Mouse (Mus musculus): ENCODE results near the gene Dock4. TPM values are rescaled to one million over a fixed set of nuclear protein-coding genes. Genes with fewer than 3 reads are reported as not detected.
"Not testable (repeated sequence)": the region's sequence is repeated elsewhere in the genome, so short reads cannot be mapped to it uniquely, and the experiment has no call there.

Gene Dock4
- total and polyA plus RNA-seq, 3 experiments = 4.3 to 15.5 (median 14.5) TPM

DNA sequence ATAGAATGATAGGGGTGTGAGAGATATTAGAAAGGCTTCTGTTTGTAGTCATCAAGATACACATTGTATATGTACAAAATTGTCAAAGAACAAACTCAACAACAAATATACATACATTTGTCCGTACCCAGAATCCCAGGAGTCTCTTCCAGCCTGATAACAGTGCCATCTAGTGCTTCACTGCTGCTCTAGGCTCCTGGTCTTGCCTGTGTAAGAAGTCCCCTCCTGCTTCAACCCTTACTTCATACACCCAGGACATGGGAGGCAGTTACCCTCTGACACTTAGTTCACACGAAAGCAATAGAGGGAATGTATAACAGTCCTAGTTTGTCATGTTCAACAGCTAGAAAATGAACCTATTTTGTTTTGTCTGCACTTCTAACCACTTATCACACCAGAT is 378.5 kb downstream of the Dock4 start:
- DNase-seq = no peak

- no peak for DNase-seq
Observed at GRCm38 (mm10) chr12:40825935-40826460, 380.2 kb downstream of the Dock4 start.

- no peak for DNase-seq
Observed at GRCm38 (mm10) chr12:40826491-40826890, 380.7 kb downstream of the Dock4 start.

- DNase-seq = no peak
Observed at GRCm38 (mm10) chr12:40828025-40828424, 382.3 kb downstream of the Dock4 start.

- no peak for DNase-seq
Observed at GRCm38 (mm10) chr12:40829269-40829668, 383.5 kb downstream of the Dock4 start.

DNA sequence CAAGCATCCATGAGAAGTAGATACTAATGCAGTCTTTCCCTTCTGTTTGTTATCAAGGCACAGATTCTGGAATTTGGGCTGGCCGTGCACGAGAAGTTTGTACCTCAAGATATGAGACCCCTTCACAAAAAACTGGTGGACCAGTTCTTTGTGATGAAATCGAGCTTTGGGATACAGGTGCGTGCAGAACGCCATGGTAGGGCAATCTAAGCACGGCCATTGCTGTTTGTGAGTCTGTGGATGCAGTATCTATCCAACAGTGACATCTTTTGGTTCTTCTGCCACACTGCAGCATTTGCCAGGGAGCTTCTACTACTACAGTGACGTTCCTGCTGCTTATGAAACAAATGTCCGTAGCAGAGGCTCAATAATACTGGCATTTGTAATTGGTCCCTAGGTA is 386.4 kb downstream of the Dock4 start:
- peak; percentile 13 for DNase-seq

DNA sequence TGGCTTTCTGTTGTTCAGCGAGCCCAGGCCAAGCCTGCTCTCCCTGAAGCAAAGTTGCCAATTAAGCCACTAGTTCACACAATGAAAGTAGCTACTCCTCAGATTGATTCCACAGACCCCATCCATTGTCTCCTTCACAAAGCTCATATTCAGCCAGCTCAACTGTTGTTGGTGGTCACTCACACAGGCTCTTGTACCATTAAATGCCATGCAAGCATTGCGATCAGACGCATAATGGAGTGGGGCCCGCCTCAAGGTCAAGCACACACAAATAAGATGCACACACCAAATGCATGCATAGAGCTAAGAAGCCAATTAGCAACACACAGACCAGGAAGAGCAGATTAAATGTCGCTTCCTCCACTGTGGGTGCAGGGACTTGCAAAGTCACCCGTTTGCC is 391.2 kb downstream of the Dock4 start:
- no peak for DNase-seq

DNA sequence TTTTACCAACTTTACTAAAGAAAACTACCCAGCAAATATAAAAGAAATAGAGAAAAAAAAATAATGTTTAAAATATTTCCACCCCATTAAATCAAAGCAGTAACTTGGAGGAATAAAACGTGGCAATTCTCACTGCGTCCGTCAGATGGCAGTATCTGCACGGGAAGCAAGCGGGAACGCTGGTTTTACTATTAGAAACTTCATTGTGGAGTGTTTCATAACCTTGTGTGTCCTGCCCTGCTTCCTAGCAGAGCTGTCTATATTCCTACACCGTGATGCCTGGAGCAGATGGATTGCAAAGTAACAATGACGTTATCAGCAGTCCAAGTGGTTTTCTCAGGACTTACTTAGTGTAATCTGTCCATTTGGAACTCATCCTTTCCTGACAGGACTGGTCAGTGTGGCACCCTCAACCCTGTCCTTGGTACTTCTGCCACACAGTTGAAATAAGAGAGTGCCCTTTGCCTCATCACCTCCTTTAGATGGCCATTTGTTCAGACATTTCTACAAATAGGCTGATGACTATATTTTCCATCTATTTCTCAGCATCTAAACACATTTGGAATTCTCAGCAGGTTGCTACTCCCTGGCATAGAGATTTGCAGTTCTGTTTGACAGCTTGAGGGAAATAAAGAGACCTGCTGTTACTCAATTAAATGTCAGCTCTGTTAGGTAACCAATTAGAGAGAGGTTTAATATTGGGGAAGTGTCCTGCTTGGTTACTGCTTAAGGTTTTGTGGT is 392.0 kb downstream of the Dock4 start:
- peak; percentile 59 for DNase-seq

DNA sequence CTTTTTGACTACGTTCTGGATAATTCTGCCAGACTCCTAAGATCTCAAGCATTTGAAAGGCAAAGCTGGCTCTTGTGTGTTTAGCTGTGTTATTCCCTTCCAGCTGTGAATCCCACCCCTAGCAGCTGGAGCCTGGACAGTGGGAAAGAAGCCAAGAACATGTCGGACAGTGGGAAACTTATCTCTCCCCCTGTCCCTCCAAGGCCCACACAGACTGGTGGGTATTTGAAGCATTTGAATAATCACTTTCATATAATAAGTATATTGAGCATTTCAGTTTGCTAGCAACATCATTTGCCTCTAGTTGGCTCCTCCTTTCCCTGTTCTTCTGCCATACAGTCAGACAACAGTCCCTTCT is 392.6 kb downstream of the Dock4 start:
- DNase-seq = no peak

DNA sequence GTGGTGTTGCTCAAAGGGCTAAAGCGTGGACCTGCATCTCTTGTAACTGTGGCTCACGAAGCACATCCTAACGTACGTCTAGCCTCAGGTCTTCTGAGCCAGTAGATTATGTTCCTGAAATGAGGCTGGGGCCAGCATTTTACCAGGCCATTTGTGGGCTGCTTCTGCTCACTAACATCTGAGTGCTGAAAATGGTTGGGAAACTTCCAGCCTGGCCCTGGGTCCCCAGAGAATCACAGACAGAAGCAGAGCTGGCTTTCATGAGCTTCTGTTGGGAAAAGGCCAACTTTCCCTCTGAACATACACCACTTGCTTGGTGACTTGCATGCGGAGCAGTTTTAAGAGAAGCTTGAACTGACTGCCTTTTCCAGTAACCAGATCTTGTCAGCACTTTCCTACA is 393.2 kb downstream of the Dock4 start:
- DNase-seq = no peak

DNA sequence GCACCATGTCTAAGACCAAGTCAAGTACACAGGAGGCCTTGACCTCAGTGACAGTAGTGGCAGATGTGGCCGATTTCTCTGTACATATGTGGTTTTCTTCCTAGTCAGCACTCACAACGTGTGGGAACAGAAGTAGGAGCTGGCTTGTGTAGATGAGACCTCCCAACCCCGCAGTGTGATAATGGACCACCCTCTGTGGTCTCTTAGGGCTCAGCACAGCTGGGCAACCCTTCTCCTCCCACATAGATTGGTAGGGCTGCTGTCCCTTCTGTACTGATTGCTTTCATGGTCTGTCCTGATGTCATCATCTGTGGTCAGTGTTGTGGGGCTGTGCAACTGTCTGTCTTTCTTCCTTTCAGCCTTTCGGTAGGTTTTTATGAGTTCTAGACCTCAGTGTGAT is 394.1 kb downstream of the Dock4 start:
- no peak for DNase-seq

DNA sequence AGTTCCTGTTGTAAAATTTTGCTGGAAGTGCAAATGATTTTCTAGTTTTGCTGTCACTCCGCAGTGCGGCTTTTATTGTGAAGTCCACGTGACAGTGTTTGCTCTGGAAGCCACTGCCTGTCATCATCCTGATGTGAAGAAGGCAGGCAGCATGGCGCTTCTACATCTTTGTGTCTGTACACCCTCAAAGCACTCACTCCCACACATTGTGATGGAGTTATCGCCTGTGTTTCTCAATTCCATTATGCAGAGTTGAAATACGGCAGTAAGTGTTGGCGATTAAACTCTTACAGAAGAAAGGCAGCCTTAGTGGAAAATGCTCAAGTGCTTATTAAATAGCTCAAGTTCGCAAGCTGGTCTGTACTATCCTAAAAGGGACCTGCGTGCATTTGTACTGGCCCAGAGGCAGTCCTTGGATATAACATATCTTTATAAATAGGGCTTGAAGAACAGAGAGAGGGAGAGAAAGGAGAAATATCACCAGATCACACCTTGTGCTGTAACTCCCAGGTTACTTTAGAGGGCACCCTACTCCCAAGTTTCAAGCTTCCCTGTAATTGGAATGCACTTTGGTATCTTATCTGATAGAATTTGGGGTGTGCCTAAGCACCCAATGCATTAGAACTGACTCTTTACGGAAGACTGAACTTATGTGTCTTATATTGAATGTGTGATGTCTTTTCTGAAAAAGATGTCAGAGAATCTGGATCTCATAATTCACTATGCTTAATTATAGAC is 396.7 kb downstream of the Dock4 start:
- DNase-seq = no peak

DNA sequence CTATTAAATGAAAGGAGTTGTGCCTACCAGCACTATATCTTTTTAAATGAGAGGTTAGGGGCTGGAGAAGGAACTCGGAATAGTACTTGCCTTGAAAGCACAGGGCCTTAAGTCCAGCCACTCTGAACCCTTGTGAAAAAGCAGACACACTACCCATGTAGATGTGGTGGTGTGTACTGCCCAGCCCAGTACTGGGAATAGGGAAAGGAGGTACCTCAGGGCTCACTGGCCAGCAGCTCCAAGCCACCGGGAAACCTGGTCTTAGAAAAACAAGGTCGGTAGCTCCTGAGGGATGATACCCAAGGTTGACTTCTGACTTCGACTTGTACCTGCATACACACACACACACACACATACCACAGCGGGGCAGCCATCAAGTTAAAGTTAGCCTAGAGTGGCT is 397.2 kb downstream of the Dock4 start:
- no peak for DNase-seq

DNA sequence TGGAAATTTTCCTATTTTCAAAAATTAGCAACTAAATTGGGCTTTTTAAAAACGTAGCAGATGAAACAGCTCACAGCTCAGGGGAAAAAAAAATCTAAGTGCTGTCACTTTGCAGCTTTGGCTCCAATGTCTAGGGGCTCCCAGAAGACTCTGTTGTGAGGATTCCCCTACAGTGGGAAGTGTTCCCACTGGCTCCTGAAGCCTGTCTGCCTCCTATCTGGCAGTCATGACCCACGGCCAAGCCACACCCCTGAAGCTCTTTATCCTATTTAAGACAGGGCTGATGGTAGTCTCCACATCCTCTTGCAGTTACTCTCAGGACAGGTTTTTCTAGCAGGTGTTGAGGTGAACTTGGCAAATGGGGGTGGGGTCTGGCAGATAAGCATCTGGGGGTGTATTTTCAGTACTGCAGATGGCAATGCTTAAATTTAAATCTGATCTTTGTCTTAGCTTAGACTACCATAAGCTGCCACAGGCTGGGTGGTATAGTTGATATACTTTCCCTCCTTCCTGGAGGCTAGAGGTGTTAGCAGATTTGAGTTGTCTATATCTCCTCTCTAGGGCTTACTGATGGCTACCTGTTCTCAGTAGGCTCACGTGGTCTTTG is 397.8 kb downstream of the Dock4 start:
- DNase-seq = no peak

GRCm38 (mm10) chr12:40844324-40844723 is 398.6 kb downstream of the Dock4 start:
- DNase-seq = no peak

DNA sequence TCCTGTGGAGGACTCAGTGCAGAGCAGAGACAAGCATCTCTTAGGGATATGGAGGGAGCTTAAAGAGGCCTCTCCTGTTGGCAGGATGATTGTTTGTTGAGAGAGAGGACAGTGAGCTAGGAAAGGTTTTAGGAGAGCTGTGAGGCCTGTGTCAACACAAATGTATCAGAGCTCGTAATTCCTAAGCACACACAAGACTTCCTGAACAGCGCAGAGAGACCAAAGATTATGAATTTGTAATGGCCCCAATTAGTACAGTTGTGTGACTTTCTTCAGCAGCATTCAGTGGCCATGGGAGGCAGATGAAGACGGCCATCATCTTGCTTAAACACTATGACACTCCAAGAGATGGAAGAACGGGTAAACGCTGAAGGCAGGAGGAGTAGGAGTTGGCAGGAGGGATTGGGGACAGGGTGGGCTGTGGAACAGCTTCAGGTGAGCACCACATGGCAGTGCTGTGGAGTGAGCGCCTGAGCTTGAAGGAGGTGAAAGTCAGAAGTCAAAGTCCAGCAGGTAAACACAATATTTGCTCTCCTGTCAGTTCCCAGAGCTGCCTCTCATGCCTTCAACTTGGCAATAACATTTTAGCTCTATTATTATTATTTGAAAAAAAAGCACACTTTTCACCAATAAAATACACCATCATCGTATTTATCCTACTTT is 409.1 kb downstream of the Dock4 start:
- DNase-seq = no peak

- no peak for DNase-seq
Observed at GRCm38 (mm10) chr12:40857466-40857865, 411.7 kb downstream of the Dock4 start.

GRCm38 (mm10) chr12:40858763-40859162 is 413.0 kb downstream of the Dock4 start:
- DNase-seq = not testable (repeated sequence)

DNA sequence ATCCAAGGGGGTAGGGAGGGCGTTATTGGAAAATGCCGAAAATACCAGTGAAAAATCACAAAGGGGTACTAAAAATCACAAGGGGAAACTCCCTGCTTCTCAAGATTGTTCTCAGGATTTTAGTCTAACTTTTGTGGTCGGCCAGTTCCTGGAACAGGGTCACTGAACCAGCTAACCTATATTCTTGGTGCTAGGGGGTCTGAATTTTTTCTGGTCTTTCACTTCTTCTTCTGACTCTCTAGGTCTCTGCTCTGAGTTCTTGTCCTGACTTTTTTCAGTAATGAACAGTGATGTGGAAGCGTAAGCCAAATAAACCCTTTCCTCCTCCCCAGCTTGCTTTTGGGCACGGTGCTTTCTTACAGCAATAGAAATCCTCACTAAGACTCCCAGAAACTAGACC is 424.6 kb downstream of the Dock4 start:
- no peak for DNase-seq

DNA sequence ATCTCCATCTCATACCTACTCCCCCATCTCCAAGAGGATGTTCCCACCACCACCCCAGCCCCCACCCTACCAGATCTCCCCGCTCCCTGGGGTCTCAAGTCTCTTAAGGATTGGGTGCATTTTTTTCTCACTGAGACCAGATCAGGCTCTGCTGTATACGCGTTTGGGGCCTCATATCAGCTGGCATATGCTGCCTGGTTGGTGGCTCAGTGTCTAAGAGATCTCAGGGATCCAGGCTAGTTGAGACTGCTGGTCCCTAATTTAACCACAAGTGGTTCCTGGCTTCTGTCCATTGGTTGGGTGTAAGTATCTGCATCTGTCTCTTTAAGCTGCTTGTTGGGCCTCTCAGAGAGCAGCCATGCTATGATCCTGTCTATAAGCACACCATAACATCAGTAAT is 427.0 kb downstream of the Dock4 start:
- no peak for DNase-seq

- not testable (repeated sequence) for DNase-seq
Observed at GRCm38 (mm10) chr12:40873267-40873666, 427.5 kb downstream of the Dock4 start.

DNA sequence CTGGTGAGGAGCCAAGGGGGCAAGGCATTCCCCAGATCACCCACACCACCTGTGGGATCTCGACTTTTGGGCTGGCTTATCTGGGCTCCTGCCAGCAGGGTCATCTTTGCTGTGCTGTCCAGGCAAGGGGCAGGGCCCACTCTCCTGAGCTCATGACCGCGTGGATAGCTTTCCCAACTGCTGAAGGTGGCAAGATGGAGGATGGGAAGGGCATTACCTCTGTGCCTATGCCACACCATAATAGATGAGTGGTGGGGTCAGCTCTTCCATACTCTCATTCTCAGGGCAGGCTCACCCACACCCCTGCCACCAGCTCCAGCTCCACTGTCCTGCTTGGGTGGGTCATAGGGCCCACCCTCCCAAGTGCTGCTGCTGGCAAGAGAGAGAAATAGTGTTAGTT is 439.2 kb downstream of the Dock4 start:
- no peak for DNase-seq

DNA sequence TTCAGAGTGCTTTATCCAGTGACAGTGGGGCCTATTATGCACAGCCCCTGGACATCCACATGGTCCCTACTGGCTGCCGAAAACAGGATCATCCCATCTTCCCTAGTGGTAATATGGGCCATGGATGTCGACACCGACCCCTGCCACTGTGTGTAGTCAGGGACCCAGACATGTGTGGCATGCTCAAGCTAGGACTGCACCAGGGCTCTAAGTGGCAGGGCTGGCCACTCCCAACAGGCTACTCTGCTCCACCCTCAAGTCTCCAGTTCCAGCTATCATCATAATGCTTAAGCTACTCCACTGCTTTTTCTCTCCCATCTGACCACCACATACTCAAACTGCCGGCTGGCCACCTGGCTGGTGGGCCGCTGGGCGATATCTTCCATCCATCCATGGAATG is 439.6 kb downstream of the Dock4 start:
- no peak for DNase-seq

Data from adrenal gland, adult 2 months (tissue).